Mouse (Mus musculus): ENCODE measurements around the gene Ccs. TPM values are rescaled to one million over a fixed set of nuclear protein-coding genes. Genes with fewer than 3 reads are reported as not detected.
"Not testable (repeated sequence)": the region's sequence is repeated elsewhere in the genome, so short reads cannot be mapped to it uniquely, and the experiment has no call there.

Ccs gene
- 20.0 and 22.0 TPM in 2 replicates for total RNA-seq (2015)
- 24.1 and 26.6 TPM in 2 replicates for total RNA-seq (2017)

GRCm38 (mm10) chr19:4839149-4839548 lies at the start of gene Ccs, which contains the start of gene Ccdc87:
Gene Ccs, minus strand, starts transcription at chr19:4839332.
Gene Ccdc87, plus strand, starts transcription at chr19:4839366.
- ATAC-seq (ENCODE audit: poor library complexity, severe bottlenecking) = peak; percentile 97

DNA sequence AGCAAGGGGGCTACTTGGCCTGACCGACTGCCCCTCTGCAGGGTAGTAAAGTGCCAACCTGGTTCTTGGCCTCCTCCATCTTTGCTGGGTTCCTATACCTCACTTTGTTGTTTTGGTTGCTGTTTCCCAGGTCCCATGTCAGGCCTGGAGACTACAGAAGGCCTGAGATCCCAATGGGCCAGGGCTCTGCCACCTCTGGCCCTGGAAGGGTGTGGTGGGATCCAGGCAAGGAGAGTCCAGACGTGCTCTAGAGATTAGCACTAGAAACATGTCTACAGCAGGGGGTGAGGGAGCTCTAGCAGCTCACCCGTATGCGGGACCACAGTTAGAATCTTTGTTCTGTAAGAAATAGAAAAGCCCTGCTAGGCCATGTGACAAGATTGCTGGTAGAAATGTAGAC lies 44.8 kb upstream of the Ccs start:
- no peak for ATAC-seq (ENCODE audit: poor library complexity, severe bottlenecking)

DNA sequence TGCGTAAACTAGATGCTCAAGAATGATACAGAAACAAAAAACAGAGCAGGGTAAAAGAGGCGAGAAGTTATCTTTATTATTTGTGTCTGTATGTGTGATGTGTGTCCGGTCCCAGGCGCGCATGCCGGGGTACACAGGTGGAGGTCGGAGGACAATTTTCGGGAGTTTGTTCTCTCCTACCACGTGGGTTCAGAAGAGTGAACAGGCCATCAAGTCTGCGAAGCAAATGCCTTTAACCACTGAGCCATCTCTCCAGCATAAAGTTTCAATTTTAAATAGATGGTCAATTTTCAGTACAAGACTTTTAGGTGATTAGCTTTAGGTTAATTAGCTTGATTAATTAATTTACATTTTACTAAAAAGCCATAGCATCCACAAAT lies 40.2 kb upstream of the Ccs start:
- ATAC-seq (ENCODE audit: poor library complexity, severe bottlenecking) = no peak

- ATAC-seq (ENCODE audit: poor library complexity, severe bottlenecking) = peak; percentile 100
Observed at GRCm38 (mm10) chr19:4878405-4879323, 39.5 kb upstream of the Ccs start, which contains the start of gene Zdhhc24. Gene Zdhhc24, plus strand, starts transcription at chr19:4878668.

DNA sequence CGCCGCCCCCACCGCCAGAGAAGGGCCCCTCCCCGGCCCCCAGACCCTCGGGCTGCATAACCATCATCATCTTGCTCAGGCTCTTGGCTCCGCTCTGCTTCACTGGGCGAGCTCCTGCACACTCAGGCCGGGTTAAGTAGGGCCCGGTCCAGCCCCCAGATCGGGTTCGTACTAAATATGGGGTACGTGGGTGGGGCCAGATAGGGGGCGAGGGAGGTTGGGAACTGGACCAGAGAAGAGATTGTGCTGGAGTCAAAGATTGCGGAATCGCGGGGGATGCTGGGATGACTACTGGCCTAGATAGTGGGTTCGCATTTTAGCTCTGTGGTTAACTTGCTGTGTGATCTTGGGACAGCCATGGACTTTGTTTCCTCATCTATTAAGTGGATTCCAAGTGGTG lies 38.7 kb upstream of the Ccs start, which contains the start of gene Actn3:
Gene Actn3, minus strand, starts transcription at position 125 of the 400 bp plus-strand sequence.
- no peak for ATAC-seq (ENCODE audit: poor library complexity, severe bottlenecking)

GRCm38 (mm10) chr19:4876755-4877154 lies 37.6 kb upstream of the Ccs start:
- no peak for ATAC-seq (ENCODE audit: poor library complexity, severe bottlenecking)

DNA sequence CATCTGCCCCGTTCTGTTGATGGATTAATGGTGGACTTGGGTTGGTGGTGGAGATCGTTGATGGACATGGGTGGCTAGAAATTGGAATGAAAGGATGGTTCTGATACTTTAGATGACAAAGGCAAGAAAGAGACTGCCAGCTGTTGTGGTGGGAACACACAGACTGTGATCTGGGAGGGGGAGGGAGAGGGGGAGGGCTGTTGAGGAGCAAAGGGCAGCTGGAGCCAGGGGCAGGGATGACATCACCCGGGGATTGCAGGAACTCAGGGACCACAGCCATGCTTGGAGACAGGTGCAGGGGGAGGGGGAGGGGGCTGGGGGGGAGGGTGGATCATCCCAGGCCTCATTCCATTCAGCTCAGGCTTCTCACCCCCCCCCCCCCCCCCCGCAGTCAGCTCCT lies 37.1 kb upstream of the Ccs start:
- no peak for ATAC-seq (ENCODE audit: poor library complexity, severe bottlenecking)

DNA sequence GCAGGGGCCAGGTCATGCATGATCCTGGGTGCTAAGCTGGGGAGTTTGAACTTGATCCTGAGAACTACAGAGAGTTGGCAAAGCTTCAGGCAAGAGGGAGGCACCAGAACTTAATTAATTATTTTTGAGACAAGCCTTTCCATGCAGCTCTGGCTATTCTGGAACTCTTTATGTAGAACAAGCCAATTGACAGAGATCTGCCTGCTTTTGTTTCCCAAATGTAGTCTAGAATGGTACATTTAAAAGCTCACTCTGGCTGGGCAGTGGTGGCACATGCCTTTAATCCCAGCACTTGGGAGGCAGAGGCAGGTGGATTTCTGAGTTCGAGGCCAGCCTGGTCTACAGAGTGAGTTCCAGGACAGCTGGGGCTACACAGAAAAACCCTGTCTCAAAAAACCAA lies 35.5 kb upstream of the Ccs start:
- not testable (repeated sequence) for ATAC-seq (ENCODE audit: poor library complexity, severe bottlenecking)

GRCm38 (mm10) chr19:4865147-4865546 lies 26.0 kb upstream of the Ccs start:
- ATAC-seq (ENCODE audit: poor library complexity, severe bottlenecking) = no peak

- ATAC-seq (ENCODE audit: poor library complexity, severe bottlenecking) = no peak
Observed at GRCm38 (mm10) chr19:4863048-4863447, 23.9 kb upstream of the Ccs start.

DNA sequence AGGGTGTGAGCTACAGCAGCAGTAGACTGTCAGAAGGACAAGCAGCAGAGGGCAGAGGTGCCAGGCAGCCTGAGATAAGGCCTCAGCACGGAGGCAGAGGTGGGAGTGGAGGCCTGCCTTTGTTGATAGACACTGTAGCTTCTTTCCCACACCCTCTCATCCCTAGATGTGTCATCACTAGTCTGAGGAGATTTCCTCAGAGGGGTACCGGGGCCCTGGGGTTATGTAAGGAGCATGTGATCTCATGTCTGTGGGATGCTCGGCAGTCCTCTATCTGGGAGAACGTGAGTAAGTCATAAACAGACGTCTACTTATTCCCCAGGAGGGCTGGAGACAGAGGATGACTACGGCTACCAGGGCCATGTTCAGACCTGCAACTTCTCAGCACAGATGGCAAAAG lies 19.9 kb upstream of the Ccs start:
- 0 out of 2 replicates have a peak, but pooled peaks have one; percentile 33 for ATAC-seq (ENCODE audit: poor library complexity, severe bottlenecking)

GRCm38 (mm10) chr19:4855951-4856350 lies 16.8 kb upstream of the Ccs start:
- ATAC-seq (ENCODE audit: poor library complexity, severe bottlenecking) = no peak

DNA sequence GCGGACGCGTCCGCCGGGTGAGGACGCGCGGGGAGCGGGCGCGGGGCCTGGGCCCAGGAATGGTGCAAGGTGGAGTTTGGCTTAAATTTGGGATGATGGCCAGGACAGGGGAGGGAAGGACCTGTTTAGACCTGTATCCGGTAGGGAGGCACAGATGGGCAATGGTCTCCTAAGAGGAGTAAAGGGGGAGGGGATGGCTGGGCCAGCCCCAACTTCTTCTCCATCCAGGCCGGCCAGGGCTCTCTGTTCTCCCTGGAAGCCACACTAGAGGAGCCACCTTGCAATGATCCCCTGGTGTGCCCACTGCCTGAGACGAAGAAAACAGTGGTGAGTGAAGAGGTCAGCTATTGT lies 16.3 kb upstream of the Ccs start:
- no peak for ATAC-seq (ENCODE audit: poor library complexity, severe bottlenecking)

DNA sequence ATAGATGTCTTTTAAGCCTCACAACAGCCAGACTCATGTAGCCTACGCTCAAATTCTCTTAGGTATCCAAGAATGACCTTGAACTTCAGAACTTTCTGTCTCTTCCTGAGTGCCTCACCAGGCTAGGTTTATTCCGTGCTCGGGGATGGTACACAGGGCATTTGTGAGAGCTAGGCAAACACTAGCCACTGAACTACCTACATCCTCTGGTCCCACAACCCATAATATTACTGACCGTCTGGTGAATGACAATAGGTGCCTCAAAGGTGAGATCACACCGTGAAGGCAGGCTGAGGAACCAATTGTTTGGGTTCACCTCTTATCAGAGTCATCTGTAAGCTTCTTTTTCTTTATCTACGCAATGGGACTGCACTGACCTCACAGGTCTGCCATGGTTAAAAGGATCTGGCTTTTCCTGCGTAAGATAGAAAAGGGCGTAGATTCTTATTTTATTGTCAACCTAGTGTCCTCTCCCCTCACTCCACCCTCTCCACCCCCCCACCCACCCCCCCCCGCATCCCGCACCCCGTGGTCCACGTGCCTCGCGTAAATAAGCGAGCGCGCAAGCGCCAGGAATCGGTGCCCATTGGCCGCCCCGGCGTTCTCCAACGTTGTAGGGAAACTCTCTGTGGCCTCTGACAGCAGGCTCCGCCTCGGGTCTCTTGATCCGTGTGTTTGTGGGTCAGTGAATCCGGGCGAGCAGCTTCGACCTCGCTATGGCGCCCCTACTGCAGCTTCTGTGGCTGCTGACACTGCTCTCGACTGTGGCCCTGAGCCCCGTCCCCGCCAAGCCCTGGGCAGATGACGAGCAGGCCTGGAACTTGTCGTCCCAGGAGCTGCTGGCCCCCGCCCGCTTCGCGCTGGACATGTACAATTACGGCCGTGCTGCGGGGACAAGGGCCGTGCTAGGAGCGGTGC lies 15.7 kb upstream of the Ccs start, which contains the start of gene Ctsf:
Gene Ctsf, plus strand, starts transcription at position 579 of the 918 bp plus-strand sequence.
- ATAC-seq (ENCODE audit: poor library complexity, severe bottlenecking) = no peak

GRCm38 (mm10) chr19:4850281-4850680 lies 11.1 kb upstream of the Ccs start:
- no peak for ATAC-seq (ENCODE audit: poor library complexity, severe bottlenecking)

GRCm38 (mm10) chr19:4849800-4850199 lies 10.7 kb upstream of the Ccs start:
- no peak for ATAC-seq (ENCODE audit: poor library complexity, severe bottlenecking)

GRCm38 (mm10) chr19:4847490-4847889 lies 8.4 kb upstream of the Ccs start:
- ATAC-seq (ENCODE audit: poor library complexity, severe bottlenecking) = no peak

- no peak for ATAC-seq (ENCODE audit: poor library complexity, severe bottlenecking)
Observed at GRCm38 (mm10) chr19:4845846-4846245, 6.7 kb upstream of the Ccs start.

- no peak for ATAC-seq (ENCODE audit: poor library complexity, severe bottlenecking)
Observed at GRCm38 (mm10) chr19:4842611-4843010, 3.5 kb upstream of the Ccs start.

DNA sequence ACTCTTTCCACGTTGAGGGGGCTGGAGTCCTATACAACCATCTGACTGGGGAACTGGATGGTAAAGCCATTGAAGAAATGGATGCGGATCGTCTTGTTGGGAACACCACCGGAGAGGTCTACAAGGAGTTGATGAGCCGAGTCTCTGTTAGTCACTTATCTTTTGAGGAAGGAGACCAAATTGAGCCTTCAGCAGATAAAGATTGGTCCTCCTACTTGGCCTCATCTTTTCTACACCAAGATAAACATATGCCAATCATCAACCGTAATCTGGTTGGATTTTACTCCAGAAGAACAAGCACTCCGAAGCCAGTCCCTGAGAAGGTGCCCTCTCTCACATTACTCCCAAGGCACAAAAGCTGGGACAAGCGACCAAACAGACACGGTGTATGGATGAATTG lies 1.7 kb upstream of the Ccs start:
- no peak for ATAC-seq (ENCODE audit: poor library complexity, severe bottlenecking)

DNA sequence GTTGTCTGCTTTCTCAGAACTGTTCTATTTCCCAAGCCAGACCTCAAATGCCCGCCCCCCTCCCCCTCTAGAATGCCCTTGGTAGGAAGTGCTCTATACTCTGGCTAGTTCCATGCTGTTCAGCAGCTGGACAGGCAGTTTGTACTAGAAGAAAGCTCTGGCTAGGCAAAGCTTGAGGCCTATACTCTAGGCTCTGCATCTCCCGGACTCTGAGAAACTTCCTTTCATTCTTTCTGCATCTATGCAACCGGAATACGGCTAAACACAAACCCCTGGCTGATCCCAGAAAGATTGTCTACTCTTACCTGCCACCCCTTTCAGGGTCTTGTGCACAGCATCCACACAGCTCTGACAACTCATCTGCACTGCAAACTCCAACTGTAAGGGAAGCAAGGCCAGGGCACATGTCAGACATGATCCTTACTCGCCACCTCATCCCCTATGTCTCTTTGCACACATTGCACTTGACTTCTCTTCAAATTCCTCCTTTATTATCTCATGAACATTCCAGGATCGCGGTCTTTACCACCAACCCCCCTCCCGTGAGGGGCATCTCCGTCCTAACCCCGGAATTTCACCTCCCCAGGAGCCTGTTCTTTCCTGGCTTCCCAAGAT lies 499 bp downstream of the Ccs start:
- ATAC-seq (ENCODE audit: poor library complexity, severe bottlenecking) = no peak
